ENCODE assay signal across 32 mouse cellular contexts in the genomic region with DNA sequence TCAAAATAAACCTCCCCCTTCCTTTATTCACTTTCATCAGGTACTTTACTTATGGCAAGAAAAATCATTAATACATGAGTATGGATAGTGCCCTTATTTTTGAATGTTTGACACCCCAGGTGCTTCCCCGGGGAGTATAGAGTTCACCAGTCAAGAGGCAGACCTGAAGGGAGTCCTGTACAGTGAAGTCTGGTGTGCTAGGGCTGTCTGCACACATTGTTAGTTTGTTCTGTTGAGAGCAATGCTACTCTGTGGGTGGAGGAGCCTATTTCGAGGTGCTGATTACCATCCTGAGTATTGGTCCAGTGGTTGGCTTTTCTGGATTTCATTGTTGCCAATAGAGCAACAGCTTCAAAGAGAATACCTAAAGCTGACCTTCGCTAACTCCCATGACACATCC. TPM values are rescaled to one million over a fixed set of nuclear protein-coding genes. Genes with fewer than 3 reads are reported as not detected.
A peak's percentile ranks its signal among the peaks of the same experiment; 100 is the strongest.
DNase-seq lines count a peak whose midpoint lies in the region; ATAC-seq and TF ChIP-seq lines count a peak whose summit lies in the region.
"Had no signal": no experiment of that assay in that cellular context is flagged by ENCODE, and none has a peak within 500 bp of the region (broad histone marks: within the 10 kb centered on the region; RNA-seq: fewer than 3 reads in every experiment).

No protein-coding gene starts in this region.

- peaks cover 32% of the 10 kb centered on the region; the same call in 1 of the 2 replicates for H3K27me3 ChIP-seq in midbrain, embryonic 10.5 days (ENCODE audit: low read depth, poor library complexity, severe bottlenecking)
- H3K27me3 ChIP-seq in midbrain, postnatal 0 days (ENCODE audit: insufficient read depth, low read length), result no peaks in the 10 kb centered on the region
- H3K27me3 ChIP-seq in midbrain, embryonic 12.5 days, result peaks cover 15% of the 10 kb centered on the region
- H3K27me3 ChIP-seq in midbrain, embryonic 13.5 days, result peaks cover 14% of the 10 kb centered on the region
- no peaks in the 10 kb centered on the region for H3K27me3 ChIP-seq in myocyte (ENCODE audit: control insufficient read depth, insufficient read depth, insufficient read length)
- H3K27me3 ChIP-seq: embryonic facial prominence, embryonic 12.5 days; embryonic facial prominence, embryonic 15.5 days; forebrain, embryonic 15.5 days had no signal

- TF ChIP-seq POLR2A in myocyte (IDR thresholded peaks at IDR 0.05; ENCODE audit: insufficient read length, low read depth), result no peak

- H3ac ChIP-seq in myocyte (ENCODE audit: control insufficient read depth, insufficient read length), result no peak overlapping the region

- WGBS in midbrain, embryonic 10.5 days, result 70% methylated on average over 3 of the region's 3 CpGs
- WGBS in midbrain, postnatal 0 days, result 60% methylated on average over 3 of the region's 3 CpGs
- 57% methylated on average over 3 of the region's 3 CpGs for WGBS in midbrain, embryonic 12.5 days
- WGBS in midbrain, embryonic 13.5 days, result 65% methylated on average over 3 of the region's 3 CpGs

- TF ChIP-seq CTCF in midbrain, postnatal 0 days (IDR thresholded peaks at IDR 0.05), result no peak

- H3K36me3 ChIP-seq in midbrain, embryonic 10.5 days, result no peaks in the 10 kb centered on the region
- no peaks in the 10 kb centered on the region for H3K36me3 ChIP-seq in midbrain, postnatal 0 days (ENCODE audit: insufficient read depth, low read length)
- no peaks in the 10 kb centered on the region for H3K36me3 ChIP-seq in midbrain, embryonic 12.5 days
- no peaks in the 10 kb centered on the region for H3K36me3 ChIP-seq in midbrain, embryonic 13.5 days
- H3K36me3 ChIP-seq in myocyte (ENCODE audit: control insufficient read depth, insufficient read depth), result no peaks in the 10 kb centered on the region
- H3K36me3 ChIP-seq: embryonic facial prominence, embryonic 12.5 days; embryonic facial prominence, embryonic 15.5 days; forebrain, embryonic 15.5 days had no signal

- no peaks in the 10 kb centered on the region for H3K9me3 ChIP-seq in midbrain, embryonic 10.5 days (replicated peaks)
- H3K9me3 ChIP-seq in midbrain, postnatal 0 days (ENCODE audit: low read length), result no peaks in the 10 kb centered on the region
- no peaks in the 10 kb centered on the region for H3K9me3 ChIP-seq in midbrain, embryonic 12.5 days
- H3K9me3 ChIP-seq in midbrain, embryonic 13.5 days, result no peaks in the 10 kb centered on the region
- H3K9me3 ChIP-seq: embryonic facial prominence, embryonic 12.5 days; embryonic facial prominence, embryonic 15.5 days; forebrain, embryonic 15.5 days had no signal

- no peak overlapping the region for H3K9ac ChIP-seq in midbrain, postnatal 0 days (replicated peaks; ENCODE audit: low read length, poor library complexity, severe bottlenecking)
- no peak overlapping the region for H3K9ac ChIP-seq in midbrain, embryonic 12.5 days (replicated peaks)
- no peak overlapping the region for H3K9ac ChIP-seq in midbrain, embryonic 13.5 days (replicated peaks)
- H3K9ac ChIP-seq: embryonic facial prominence, embryonic 12.5 days; embryonic facial prominence, embryonic 15.5 days; forebrain, embryonic 15.5 days; hindbrain, embryonic 14.5 days had no signal

- no peak overlapping the region for H3K4me3 ChIP-seq in midbrain, embryonic 10.5 days
- H3K4me3 ChIP-seq in midbrain, postnatal 0 days (ENCODE audit: low read depth, low read length), result no peak overlapping the region
- no peak overlapping the region for H3K4me3 ChIP-seq in midbrain, embryonic 12.5 days
- H3K4me3 ChIP-seq in midbrain, embryonic 13.5 days (replicated peaks), result no peak overlapping the region
- H3K4me3 ChIP-seq in myocyte, result no peak overlapping the region
- H3K4me3 ChIP-seq: embryonic facial prominence, embryonic 12.5 days; embryonic facial prominence, embryonic 15.5 days; forebrain, embryonic 15.5 days had no signal

- no peaks in the 10 kb centered on the region for H3K79me2 ChIP-seq in myocyte (ENCODE audit: control insufficient read depth, insufficient read depth)

- no peak overlapping the region for H3K4me2 ChIP-seq in midbrain, postnatal 0 days (ENCODE audit: low read depth, low read length, poor library complexity, severe bottlenecking)
- H3K4me2 ChIP-seq in midbrain, embryonic 12.5 days (replicated peaks), result no peak overlapping the region
- H3K4me2 ChIP-seq in midbrain, embryonic 13.5 days (replicated peaks), result no peak overlapping the region
- peak overlapping the region; percentile 26 for H3K4me2 ChIP-seq in myocyte (ENCODE audit: low read depth)
- H3K4me2 ChIP-seq: embryonic facial prominence, embryonic 12.5 days; embryonic facial prominence, embryonic 15.5 days; forebrain, embryonic 15.5 days; heart, embryonic 11.5 days; hindbrain, embryonic 14.5 days had no signal

- DNase-seq in midbrain, embryonic 10.5 days (ENCODE audit: low spot score), result no peak
- DNase-seq in midbrain, postnatal 0 days (ENCODE audit: low spot score), result no peak
- DNase-seq in spleen, postnatal 14 days (ENCODE audit: low spot score in 2 of 2), result no peak
- DNase-seq: adrenal gland, adult 2 months; adrenal gland, postnatal 14 days; cerebellum, adult 11 months; cerebellum, adult 2 months; cerebellum, adult 9-11 months; cerebellum, postnatal 25 days; gastrocnemius, postnatal 10 days; gastrocnemius, postnatal 36 days; heart, adult 11 months; heart, postnatal 10 days; heart, postnatal 4 days had no signal

- ATAC-seq in midbrain, postnatal 0 days (ENCODE audit: low FRiP score), result no peak
- ATAC-seq in midbrain, embryonic 12.5 days (ENCODE audit: low FRiP score, low read depth), result peak; percentile 55; the same call in 1 of the 2 replicates
- ATAC-seq in midbrain, embryonic 13.5 days, result peak; percentile 70
- ATAC-seq: CD4-positive, CD25-positive, alpha-beta regulatory T cell, adult 4 months; hindbrain, postnatal 0 days had no signal

- peak overlapping the region; percentile 63 for H3K27ac ChIP-seq in midbrain, embryonic 10.5 days (replicated peaks)
- H3K27ac ChIP-seq in midbrain, postnatal 0 days (ENCODE audit: low read depth, low read length), result no peak overlapping the region
- H3K27ac ChIP-seq in midbrain, embryonic 12.5 days (replicated peaks), result peak overlapping the region; percentile 46
- H3K27ac ChIP-seq in midbrain, embryonic 13.5 days, result 0 out of 2 replicates have a peak overlapping the region, but pooled peaks have one; percentile 35
- H3K27ac ChIP-seq: embryonic facial prominence, embryonic 12.5 days; embryonic facial prominence, embryonic 15.5 days; forebrain, embryonic 15.5 days; hindbrain, embryonic 14.5 days; hindbrain, postnatal 0 days had no signal

- peaks cover 14% of the 10 kb centered on the region for H3K4me1 ChIP-seq in midbrain, embryonic 10.5 days
- 0 out of 2 replicates have a peak, but pooled peaks cover 3% of the 10 kb centered on the region for H3K4me1 ChIP-seq in midbrain, postnatal 0 days (ENCODE audit: insufficient read depth, low read length)
- peaks cover 9% of the 10 kb centered on the region for H3K4me1 ChIP-seq in midbrain, embryonic 12.5 days
- peaks cover 11% of the 10 kb centered on the region for H3K4me1 ChIP-seq in midbrain, embryonic 13.5 days (replicated peaks)
- H3K4me1 ChIP-seq: embryonic facial prominence, embryonic 12.5 days; embryonic facial prominence, embryonic 15.5 days had no signal

TF ChIP-seq in myocyte, 11 proteins besides CTCF, POLR2A, EP300 and RAD21:
- TF ChIP-seq E2F4 (IDR thresholded peaks at IDR 0.05; ENCODE audit: insufficient read depth), result no peak
- TF ChIP-seq MYOD1 (IDR thresholded peaks at IDR 0.05; ENCODE audit: control insufficient read depth in 1 of 3, insufficient read length in 2 of 3, low read depth in 2 of 3), result no peak
- TF ChIP-seq MYOG (IDR thresholded peaks at IDR 0.05; ENCODE audit: control insufficient read depth in 1 of 3, insufficient read depth in 1 of 3, insufficient read length in 2 of 3, low read depth in 2 of 3), result no peak
- TF ChIP-seq POLR2AphosphoS2 (IDR thresholded peaks at IDR 0.05; ENCODE audit: insufficient read length, low read depth), result no peak
- no peak for TF ChIP-seq MAX (IDR thresholded peaks at IDR 0.05; ENCODE audit: low read depth)
- TF ChIP-seq SRF (IDR thresholded peaks at IDR 0.05; ENCODE audit: control insufficient read depth, insufficient read length, low read depth), result no peak
- TF ChIP-seq REST (IDR thresholded peaks at IDR 0.05; ENCODE audit: insufficient read depth, insufficient read length), result no peak
- no peak for TF ChIP-seq CEBPB (IDR thresholded peaks at IDR 0.05; ENCODE audit: insufficient read depth, poor library complexity, severe bottlenecking)
- TF ChIP-seq TCF12 (IDR thresholded peaks at IDR 0.05; ENCODE audit: insufficient read depth, poor library complexity, severe bottlenecking), result no peak
- TF ChIP-seq TCF3 (IDR thresholded peaks at IDR 0.05; ENCODE audit: insufficient read length, low read depth), result no peak
TF ChIP-seq in myocyte: peak in this region for 0.

RNA-seq across cellular contexts. Expression of gene Iqschfp, which starts 26.1 kb away (rescaled TPM):
- polyA plus RNA-seq in midbrain, embryonic 10.5 days (2016; fragmentation: Nextera tagmentation; extraction: Ambion mirVana), result 0.12 and 1.2 TPM in 2 replicates
- total RNA-seq in midbrain, postnatal 0 days (2014; rRNA removed), result 5.7 and 12.5 TPM in 2 replicates
- polyA plus RNA-seq in midbrain, postnatal 0 days (2015; fragmentation: Nextera tagmentation; extraction: Ambion mirVana), result 3.9 and 4.5 TPM in 2 replicates
- 2.9 and 6.1 TPM in 2 replicates for polyA plus RNA-seq in midbrain, embryonic 12.5 days (2016; fragmentation: Nextera tagmentation; extraction: Ambion mirVana)
- 5.8 and 9.6 TPM in 2 replicates for polyA plus RNA-seq in midbrain, embryonic 13.5 days (2015; fragmentation: Nextera tagmentation; extraction: Ambion mirVana)
- polyA plus RNA-seq in myocyte (2012; fragmentation: generic; extraction: Trizol), result not detected
- total RNA-seq: adrenal gland, adult 2 months; adrenal gland, postnatal 14 days; common myeloid progenitor, adult 5-6 weeks; gastrocnemius, adult 18-20 months; gastrocnemius, postnatal 10 days; gastrocnemius, postnatal 36 days; heart, adult 8-10 months; heart, postnatal 10 days; heart, postnatal 4 days; MEL had no signal
- polyA plus RNA-seq: adrenal gland, adult 2 months; C2C12; CD4-positive, CD25-positive, alpha-beta regulatory T cell, adult 4 months; heart, embryonic 14.5 days had no signal

RNA-seq across cellular contexts. Expression of gene Iqcj, which starts 26.1 kb away (rescaled TPM):
- 0.20 and 0.52 TPM in 2 replicates for polyA plus RNA-seq in midbrain, embryonic 10.5 days (2016; fragmentation: Nextera tagmentation; extraction: Ambion mirVana)
- 0.47 and 1.5 TPM in 2 replicates for total RNA-seq in midbrain, postnatal 0 days (2014; rRNA removed)
- 0.22 and 0.42 TPM in 2 replicates for polyA plus RNA-seq in midbrain, postnatal 0 days (2015; fragmentation: Nextera tagmentation; extraction: Ambion mirVana)
- polyA plus RNA-seq in midbrain, embryonic 12.5 days (2016; fragmentation: Nextera tagmentation; extraction: Ambion mirVana), result 0.97 and 2.0 TPM in 2 replicates
- 1.3 and 1.8 TPM in 2 replicates for polyA plus RNA-seq in midbrain, embryonic 13.5 days (2015; fragmentation: Nextera tagmentation; extraction: Ambion mirVana)
- not detected for polyA plus RNA-seq in myocyte (2012; fragmentation: generic; extraction: Trizol)
- total RNA-seq: adrenal gland, adult 2 months; adrenal gland, postnatal 14 days; adrenal gland, postnatal 4 days; common myeloid progenitor, adult 5-6 weeks; gastrocnemius, adult 18-20 months; gastrocnemius, postnatal 10 days; gastrocnemius, postnatal 36 days; heart, adult 8-10 months; heart, postnatal 10 days; heart, postnatal 4 days; MEL had no signal
- polyA plus RNA-seq: adrenal gland, adult 2 months; C2C12; CD4-positive, CD25-positive, alpha-beta regulatory T cell, adult 4 months; embryonic facial prominence, embryonic 15.5 days; heart, embryonic 11.5 days; heart, embryonic 14.5 days; hindbrain, embryonic 11.5 days had no signal
